Mouse (Mus musculus) splenic B cell, adult 2 months (primary cell): ENCODE measurements around the gene Pdc.
A peak's percentile ranks its signal among the peaks of the same experiment; 100 is the strongest.
"Not testable (repeated sequence)": the region's sequence is repeated elsewhere in the genome, so short reads cannot be mapped to it uniquely, and the experiment has no call there.

Experiments
- DNase-seq: peaks from one replicate; pipeline ENCODE4 v3.0.0-alpha.2; 2011; ENCODE audit warnings: low read depth, low spot score
- H3K27me3 ChIP-seq: 2 replicates; pipeline ENCODE4 v1.6.1; 2012; ENCODE audit warnings: mild to moderate bottlenecking, low read length, moderate library complexity, mixed read lengths; ENCODE audit not compliant: control insufficient read depth, poor library complexity, insufficient read depth, severe bottlenecking
- H3K36me3 ChIP-seq: 2 replicates; pipeline ENCODE4 v1.6.1; 2012; ENCODE audit warnings: mild to moderate bottlenecking, low read length, moderate library complexity, mixed read lengths; ENCODE audit not compliant: control insufficient read depth, poor library complexity, insufficient read depth, severe bottlenecking

Pdc gene

GRCm38 (mm10) chr1:150319205-150319604 is at the start of gene Pdc:
TSS of gene Pdc (plus strand) at chr1:150319417.
- Histone ChIP-seq H3K36me3 (no peaks in the 10 kb centered on the region), H3K27me3 (no peaks in the 10 kb centered on the region)
- no peak for DNase-seq

DNA sequence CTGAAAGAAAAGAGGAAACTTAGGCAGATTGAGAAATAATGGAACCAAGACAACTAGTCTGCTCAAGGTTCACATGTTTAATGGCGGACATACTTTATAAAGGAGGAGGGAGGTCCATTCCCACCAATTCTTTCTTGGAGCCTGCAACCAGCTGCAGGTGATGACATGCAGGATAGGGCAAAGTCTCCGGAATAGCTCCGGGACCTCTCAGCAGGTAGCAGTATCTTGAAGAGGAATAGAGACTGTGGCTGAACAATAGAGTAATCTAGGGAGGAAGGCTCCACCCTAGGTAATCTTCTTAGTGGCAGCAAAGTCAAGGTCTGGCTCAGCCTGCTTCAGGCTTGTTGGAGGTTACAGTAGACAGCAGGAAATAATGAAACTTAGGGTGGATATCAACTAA is 25.2 kb upstream of the Pdc start:
- H3K27me3 ChIP-seq, DNase-seq, H3K36me3 ChIP-seq: not testable (repeated sequence)

DNA sequence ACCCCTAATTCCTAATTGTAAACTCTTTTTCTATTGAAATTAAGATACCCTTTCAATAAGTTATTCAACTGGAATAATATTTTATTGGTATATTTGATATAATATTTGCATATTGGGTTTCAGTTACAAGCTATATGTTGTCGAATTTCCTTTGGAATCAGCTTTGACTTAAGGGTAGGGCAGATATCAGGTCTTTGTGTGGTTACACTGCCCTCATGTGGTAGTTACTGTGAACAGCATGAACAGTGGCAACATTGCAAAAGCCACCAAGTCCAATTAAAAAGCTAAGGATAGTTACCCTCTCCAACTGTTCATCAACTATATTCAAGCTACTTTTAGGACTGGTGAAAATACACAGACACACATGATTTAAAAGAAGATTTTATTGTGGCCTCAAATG is 11.6 kb upstream of the Pdc start:
- peak; percentile 56 for DNase-seq
- H3K36me3 ChIP-seq: no peaks in the 10 kb centered on the region
- H3K27me3 ChIP-seq: no peaks in the 10 kb centered on the region

DNA sequence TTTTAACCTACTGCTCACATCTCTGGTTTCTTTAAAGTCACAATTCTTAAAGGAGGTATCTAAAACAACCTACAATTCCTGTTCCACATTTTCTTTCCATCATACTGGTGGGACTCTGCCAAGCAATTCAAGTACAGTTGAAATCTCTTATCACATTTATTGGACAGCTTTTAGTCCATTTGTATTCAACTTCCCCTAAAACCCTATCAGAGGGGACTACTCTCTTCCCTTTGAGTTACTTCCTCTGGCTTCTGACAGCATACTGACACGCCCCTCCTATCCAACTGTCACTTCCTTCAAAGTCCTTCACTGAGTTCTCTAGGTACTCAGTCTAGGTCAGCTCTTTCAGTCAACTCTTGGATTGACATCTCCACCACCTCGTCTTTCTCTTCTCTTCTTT is 15.9 kb downstream of the Pdc start:
- DNase-seq: no peak
- no peaks in the 10 kb centered on the region for H3K36me3 ChIP-seq
- H3K27me3 ChIP-seq: no peaks in the 10 kb centered on the region

DNA sequence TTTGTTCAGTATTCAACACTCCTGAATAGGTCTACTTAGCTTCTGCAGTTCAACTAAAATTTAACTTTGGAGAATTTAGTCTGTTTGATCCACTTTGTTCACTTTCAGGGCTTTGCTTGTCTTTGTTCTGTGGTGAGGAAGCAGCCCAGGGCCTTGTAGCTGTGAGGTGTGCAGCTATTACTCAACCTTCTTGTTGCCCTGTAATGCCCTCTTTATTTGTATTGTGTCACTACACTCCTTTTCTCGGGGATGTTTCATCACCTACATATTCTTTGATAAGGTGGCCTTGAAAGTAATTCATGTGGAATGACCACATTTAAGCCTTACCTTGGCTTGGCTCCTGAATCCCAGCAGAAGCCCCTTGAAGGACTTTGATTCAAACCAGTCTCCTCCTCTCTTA is 41.6 kb downstream of the Pdc start:
- DNase-seq: no peak
- Histone ChIP-seq H3K36me3 (0 out of 2 replicates have a peak, but pooled peaks cover 2% of the 10 kb centered on the region), H3K27me3 (no peaks in the 10 kb centered on the region)

GRCm38 (mm10) chr1:150372895-150373294 is 53.7 kb downstream of the Pdc start:
- DNase-seq: peak; percentile 51
- H3K36me3 ChIP-seq: no peaks in the 10 kb centered on the region
- H3K27me3 ChIP-seq: no peaks in the 10 kb centered on the region

DNA sequence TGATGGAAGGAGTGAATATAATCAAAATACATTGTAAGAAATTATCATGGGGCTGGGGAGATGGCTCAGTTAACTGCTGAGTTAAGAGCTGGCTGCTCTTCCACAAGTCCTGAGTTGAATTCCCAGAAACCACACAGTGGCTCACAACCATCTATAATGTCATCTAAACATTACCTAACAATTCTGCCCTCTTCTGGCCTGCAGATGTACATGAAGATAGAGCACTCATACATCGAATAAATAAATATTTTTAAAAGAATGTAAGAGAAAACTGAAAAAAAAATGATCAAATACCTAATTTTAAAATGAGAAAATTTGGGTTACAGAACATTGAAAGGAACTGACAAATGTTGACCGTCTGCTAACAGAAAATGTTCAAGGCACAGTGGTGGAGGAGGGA is 55.0 kb downstream of the Pdc start:
- Histone ChIP-seq H3K27me3 (no peaks in the 10 kb centered on the region), H3K36me3 (0 out of 2 replicates have a peak, but pooled peaks cover 2% of the 10 kb centered on the region)
- no peak for DNase-seq
